Mouse (Mus musculus): Measurements from ENCODE around the gene Zfp146.
"Not testable (repeated sequence)": the region's sequence is repeated elsewhere in the genome, so short reads cannot be mapped to it uniquely, and the experiment has no call there.

Zfp146 gene

DNA sequence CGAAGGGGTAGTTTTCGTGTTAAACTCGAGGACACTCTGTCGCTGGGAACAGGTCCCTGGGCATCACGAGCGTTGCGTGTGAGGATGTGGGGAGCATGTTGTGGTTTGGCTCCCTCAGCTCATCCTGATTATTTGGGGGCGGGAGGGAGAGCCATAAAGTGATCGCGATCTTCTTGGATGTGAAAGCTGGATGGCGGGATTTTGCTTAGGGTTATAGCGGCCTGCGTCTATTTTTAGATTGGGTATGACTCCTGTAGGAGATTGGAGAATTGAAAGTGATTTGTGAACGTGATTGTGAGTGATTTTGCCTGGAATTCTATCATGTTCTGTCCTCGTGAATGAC is 47.4 kb downstream of the Zfp146 start:
- no peak for DNase-seq (ENCODE audit: low read depth)

DNA sequence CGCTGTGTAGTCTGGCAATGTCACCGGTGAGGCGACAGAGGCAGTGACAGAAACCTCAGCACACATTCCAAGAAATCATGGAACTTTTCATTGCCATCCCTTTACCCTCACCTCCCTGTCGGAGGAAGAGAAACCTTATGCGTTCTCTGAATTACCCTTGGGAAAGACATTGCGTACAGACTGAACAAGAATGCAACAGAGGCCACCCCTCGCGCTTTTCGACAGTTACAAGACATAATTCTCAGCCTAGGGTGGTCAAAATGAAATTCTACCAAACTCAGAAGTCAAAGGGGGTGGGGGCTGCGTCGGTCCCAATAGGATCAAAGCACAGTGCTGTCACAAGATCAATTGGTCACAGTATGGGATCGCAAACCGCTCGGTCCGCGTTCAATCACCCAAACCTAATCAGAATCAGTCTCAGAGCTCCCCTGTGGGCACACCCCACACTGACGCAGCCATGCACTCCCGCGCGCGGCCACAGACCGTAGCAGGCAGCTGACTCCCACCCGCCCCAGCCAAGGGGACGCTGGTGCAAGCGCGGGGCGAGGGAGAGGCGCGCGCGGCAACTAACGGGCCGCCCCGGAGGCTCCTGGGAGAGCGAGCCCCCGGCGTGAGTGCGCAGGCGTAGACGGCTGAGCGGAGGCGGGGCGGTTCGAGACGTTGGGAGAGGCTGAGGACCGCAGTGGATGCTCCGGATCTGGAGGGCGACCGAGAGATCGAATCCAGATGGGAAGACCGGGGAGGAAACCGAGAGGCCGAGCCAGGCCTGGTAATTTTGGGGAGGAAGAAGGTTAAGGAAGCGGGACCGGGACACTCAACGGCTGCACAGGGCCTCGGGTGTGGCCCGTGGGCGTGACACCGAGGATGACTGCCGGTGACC is 48.0 kb downstream of the Zfp146 start, which contains the start of gene Zfp382:
Zfp382 (plus strand) TSS at position 635 of the 880 bp plus-strand sequence.
- peak; percentile 79 for DNase-seq (ENCODE audit: low read depth)

DNA sequence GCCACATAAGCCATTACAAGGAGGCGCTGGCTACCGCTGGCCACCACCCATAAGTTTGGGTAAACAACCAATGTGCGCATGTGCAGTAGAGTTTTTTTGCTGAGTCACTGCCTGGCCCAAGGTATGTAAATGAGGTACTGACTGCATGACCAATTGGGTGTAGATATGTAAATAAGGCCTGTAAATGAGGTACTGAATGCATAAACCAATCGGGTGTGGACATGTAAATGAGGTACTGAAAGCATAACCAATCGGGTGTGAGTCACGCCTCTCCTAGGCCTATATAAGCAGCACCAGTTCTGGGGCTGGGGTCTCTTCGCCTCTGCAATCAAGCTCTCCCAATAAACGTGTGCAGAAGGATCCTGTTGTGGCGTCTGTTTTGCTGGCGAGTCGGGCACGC is 51.6 kb downstream of the Zfp146 start:
- not testable (repeated sequence) for DNase-seq (ENCODE audit: low read depth)

DNA sequence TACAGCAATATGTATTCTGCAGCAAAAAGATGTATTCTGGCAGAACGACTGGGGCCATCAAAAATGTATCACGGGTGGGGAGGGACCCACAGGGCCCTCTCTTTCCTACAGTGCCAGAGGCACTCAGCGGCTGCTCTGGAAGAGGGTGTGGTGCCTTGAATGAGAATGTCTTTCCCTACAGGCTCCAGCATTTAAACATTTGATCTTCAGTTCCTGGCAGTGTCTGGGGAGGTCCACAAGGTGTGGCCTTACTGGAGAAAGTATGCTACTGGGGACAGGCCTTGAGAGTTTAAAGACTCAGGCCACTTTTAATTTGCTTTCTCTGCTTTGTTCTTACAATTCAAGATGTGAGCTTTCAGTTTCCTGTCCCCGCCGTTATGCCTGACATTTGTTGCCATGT is 53.5 kb downstream of the Zfp146 start:
- DNase-seq (ENCODE audit: low read depth) = no peak
